Mouse (Mus musculus) adrenal gland, postnatal 4 days (tissue): ENCODE measurements at regions not wholly inside any gene's neighbourhood (a gene's known extent, or its start where the extent isn't known, plus 50 kb on each side); places are given as distances from the start of the nearest gene placed in this dataset.

Source experiments
- DNase-seq, 2 experiments: peaks; one replicate each; pipeline ENCODE4 v3.0.0; 2021 to 2022; ENCODE audit warnings: low spot score in 2 of 2, mixed read lengths in 2 of 2

- no peak for DNase-seq
Observed at GRCm38 (mm10) chr2:9683673-9684210, 197.3 kb upstream of the 4930412O13Rik start.

- no peak for DNase-seq
Observed at GRCm38 (mm10) chr2:9688176-9688575, 192.9 kb upstream of the 4930412O13Rik start.

GRCm38 (mm10) chr2:9689518-9689917, 191.5 kb upstream of the 4930412O13Rik start:
- DNase-seq: no peak

GRCm38 (mm10) chr2:9691506-9691905, 189.5 kb upstream of the 4930412O13Rik start:
- no peak for DNase-seq

GRCm38 (mm10) chr2:9691906-9692305, 189.1 kb upstream of the 4930412O13Rik start:
- no peak for DNase-seq

- no peak for DNase-seq
Observed at GRCm38 (mm10) chr2:9693351-9693750, 187.7 kb upstream of the 4930412O13Rik start.

GRCm38 (mm10) chr2:9694178-9694577, 186.9 kb upstream of the 4930412O13Rik start:
- DNase-seq: no peak

GRCm38 (mm10) chr2:9697591-9698345, 183.3 kb upstream of the 4930412O13Rik start:
- DNase-seq: no peak

GRCm38 (mm10) chr2:9704266-9704665, 176.8 kb upstream of the 4930412O13Rik start:
- DNase-seq: no peak

- no peak for DNase-seq
Observed at GRCm38 (mm10) chr2:9709466-9709865, 171.6 kb upstream of the 4930412O13Rik start.

- DNase-seq: no peak
Observed at GRCm38 (mm10) chr2:9717904-9718303, 163.1 kb upstream of the 4930412O13Rik start.

GRCm38 (mm10) chr2:9733243-9733642, 147.8 kb upstream of the 4930412O13Rik start:
- no peak for DNase-seq

- no peak for DNase-seq
Observed at GRCm38 (mm10) chr2:9744181-9744580, 136.9 kb upstream of the 4930412O13Rik start.

GRCm38 (mm10) chr2:9749829-9750788, 130.9 kb upstream of the 4930412O13Rik start:
- no peak for DNase-seq

- no peak for DNase-seq
Observed at GRCm38 (mm10) chr2:9753691-9754090, 127.4 kb upstream of the 4930412O13Rik start.

GRCm38 (mm10) chr2:9754153-9754552, 126.9 kb upstream of the 4930412O13Rik start:
- DNase-seq: no peak

GRCm38 (mm10) chr2:9757770-9758420, 123.2 kb upstream of the 4930412O13Rik start:
- no peak for DNase-seq

GRCm38 (mm10) chr2:9758983-9759382, 122.1 kb upstream of the 4930412O13Rik start:
- DNase-seq: no peak

- no peak for DNase-seq
Observed at GRCm38 (mm10) chr2:9759389-9760104, 121.5 kb upstream of the 4930412O13Rik start.

GRCm38 (mm10) chr2:9780159-9780558, 100.9 kb upstream of the 4930412O13Rik start:
- DNase-seq: no peak

- no peak for DNase-seq
Observed at GRCm38 (mm10) chr2:9782698-9783097, 98.4 kb upstream of the 4930412O13Rik start.
